8 mouse cellular contexts compared by ENCODE assay signal in the genomic region with DNA sequence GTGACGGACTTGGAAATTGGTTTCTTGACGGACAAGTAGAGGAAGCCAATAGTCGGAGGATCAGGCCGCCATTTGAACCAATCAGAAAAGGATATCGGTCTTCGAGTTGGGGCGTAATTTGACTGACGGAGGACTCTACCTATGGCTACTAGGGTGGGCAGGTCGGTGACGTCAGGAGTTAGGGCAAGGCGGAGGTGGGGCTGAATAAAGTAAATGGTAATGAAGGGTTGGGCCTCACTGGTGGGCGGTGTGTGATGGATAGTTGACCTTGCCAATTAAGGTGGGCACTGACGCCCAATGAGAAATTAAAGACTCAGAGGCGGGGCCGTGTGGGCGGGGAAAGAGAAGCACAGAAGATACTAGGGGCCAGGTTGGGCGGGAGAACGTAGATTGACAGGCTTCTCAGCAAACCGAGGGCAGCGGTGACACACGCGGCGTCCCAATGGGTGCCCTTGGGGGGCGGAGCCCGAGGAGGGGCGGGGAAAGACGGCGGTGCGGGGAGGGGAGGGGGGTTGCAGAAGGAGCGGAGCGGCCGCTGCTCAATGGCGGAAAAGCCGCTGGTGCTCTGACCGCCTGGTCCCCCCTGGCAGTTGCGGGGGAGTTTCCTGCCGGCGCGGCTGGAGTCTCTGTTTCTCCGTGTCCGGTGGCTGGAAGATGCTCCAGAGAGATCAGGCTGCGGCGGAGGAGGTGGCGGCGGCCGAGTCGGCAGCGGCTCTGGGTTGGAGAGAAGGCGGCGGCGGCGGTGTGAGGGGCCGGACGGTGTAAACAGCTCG. TPM values are rescaled to one million over a fixed set of nuclear protein-coding genes. Genes with fewer than 3 reads are reported as not detected.
DNase-seq lines count a peak whose midpoint lies in the region; ATAC-seq and TF ChIP-seq lines count a peak whose summit lies in the region.

No protein-coding gene starts in this region.

- peak overlapping the region; percentile 91 for H3K4me3 ChIP-seq in gastrocnemius, adult 2 months
- peak overlapping the region; percentile 73 for H3K4me3 ChIP-seq in hindbrain, postnatal 0 days (ENCODE audit: low read length)
- H3K4me3 ChIP-seq in left cerebral cortex, adult 2 months = peak overlapping the region; percentile 93

- no peaks in the 10 kb centered on the region for H3K9me3 ChIP-seq in hindbrain, postnatal 0 days (ENCODE audit: low read length)

- H3K27me3 ChIP-seq in hindbrain, postnatal 0 days (ENCODE audit: insufficient read depth, low read length) = no peaks in the 10 kb centered on the region

- intact Hi-C loops in gastrocnemius, adult 2 months (cut with DNase I) = loop anchor here (2.0 to 10.0 kb wide), 4 partner anchors 40 to 163 kb away; partner anchors contain the start of gene Lrpprc
- intact Hi-C loops in left cerebral cortex, adult 2 months (cut with DNase I) = loop anchor here (1.0 to 2.0 kb wide), 2 partner anchors 81 to 133 kb away; partner anchors contain the start of genes Camkmt and Prepl

- H3K4me1 ChIP-seq in hindbrain, postnatal 0 days (ENCODE audit: insufficient read depth, low read length) = peaks cover 22% of the 10 kb centered on the region; the same call in 1 of the 2 replicates

- TF ChIP-seq CTCF in gastrocnemius, adult 2 months (IDR thresholded peaks at IDR 0.05) = no peak
- no peak for TF ChIP-seq CTCF in hindbrain, postnatal 0 days (IDR thresholded peaks at IDR 0.05; ENCODE audit: low read depth)
- TF ChIP-seq CTCF in left cerebral cortex, adult 2 months (IDR thresholded peaks at IDR 0.05) = no peak

- H3K4me2 ChIP-seq in hindbrain, postnatal 0 days (ENCODE audit: low read depth, low read length) = peak overlapping the region; percentile 76

- under 1% methylated on average over 46 of the region's 55 CpGs for WGBS in hindbrain, postnatal 0 days

- peak overlapping the region; percentile 94 for H3K9ac ChIP-seq in hindbrain, postnatal 0 days (replicated peaks; ENCODE audit: low read length)

- peak; percentile 97 for DNase-seq in ZHBTc4 (ENCODE audit: low read depth, low spot score)
- peak; percentile 100 for DNase-seq in gastrocnemius, adult 2 months
- DNase-seq in hindbrain, postnatal 0 days (ENCODE audit: low spot score) = peak; percentile 100
- peak; percentile 99 to 100 for DNase-seq in left cerebral cortex, adult 2 months (ENCODE audit: extremely low spot score in 1 of 2, low spot score in 2 of 2)
- peak; percentile 100 for DNase-seq in right cerebral cortex, adult 2 months (ENCODE audit: low spot score in 2 of 2)
- peak; percentile 100 for DNase-seq in urinary bladder, postnatal 14 days (ENCODE audit: low spot score)

- H3K27ac ChIP-seq in gastrocnemius, adult 2 months = peak overlapping the region; percentile 99
- peak overlapping the region; percentile 94 for H3K27ac ChIP-seq in hindbrain, postnatal 0 days
- H3K27ac ChIP-seq in left cerebral cortex, adult 2 months = peak overlapping the region; percentile 97

- H3K36me3 ChIP-seq in hindbrain, postnatal 0 days (ENCODE audit: insufficient read depth, low read length) = no peaks in the 10 kb centered on the region

- peak; percentile 82 for ATAC-seq in common myeloid progenitor, adult 5-6 weeks (replicated peaks; ENCODE audit: low read depth, poor library complexity, severe bottlenecking)
- ATAC-seq in hindbrain, postnatal 0 days = peak; percentile 99
- peak; percentile 75 for ATAC-seq in megakaryocyte, adult 5-6 weeks (ENCODE audit: poor library complexity, severe bottlenecking)

RNA-seq across cellular contexts. Expression of gene Ppm1b, which starts 1.1 kb away (rescaled TPM):
- 57.1 and 62.8 TPM in 2 replicates for total RNA-seq in common myeloid progenitor, adult 5-6 weeks (2017)
- 100 to 1,000 TPM; 165 to 223 TPM for total RNA-seq in gastrocnemius, adult 2 months (2021)
- total RNA-seq in hindbrain, postnatal 0 days (2014; rRNA removed) = 48.1 and 49.1 TPM in 2 replicates
- polyA plus RNA-seq in hindbrain, postnatal 0 days (2015; fragmentation: Nextera tagmentation; extraction: Ambion mirVana) = 61.8 and 62.6 TPM in 2 replicates
- 100 to 1,000 TPM; 148 to 163 TPM for total RNA-seq in left cerebral cortex, adult 2 months (2021)
- total RNA-seq in megakaryocyte, adult 5-6 weeks (2015) = 42.9 and 46.0 TPM in 2 replicates
- total RNA-seq in megakaryocyte, adult 5-6 weeks (2017) = 40.0 and 41.4 TPM in 2 replicates

Comparison
In these comparisons a context has a peak if more than half of its experiments do, and no peak if none do; other contexts are left out.
1. Peak in every context shown above with its lines: DNase-seq, ATAC-seq, H3K4me3 ChIP-seq and H3K27ac ChIP-seq.